Mouse (Mus musculus) CH12.LX (cell line): Measurements from ENCODE around the gene Mroh7. TPM values are rescaled to one million over a fixed set of nuclear protein-coding genes. Genes with fewer than 3 reads are reported as not detected.

Source experiments
- DNase-seq: peaks from one replicate; pipeline ENCODE4 v3.0.0-alpha.2; 2013; ENCODE audit errors: extremely low read depth
- H3K27ac ChIP-seq: 2 replicates; pipeline ENCODE4 v1.5.1; 2012; ENCODE audit warnings: low read depth, mild to moderate bottlenecking, control low read depth, moderate library complexity; ENCODE audit not compliant: insufficient read depth
- H3K27me3 ChIP-seq: replicated peaks from 2 replicates; pipeline ENCODE3; 2012; ENCODE audit warnings: inconsistent platforms
- H3K36me3 ChIP-seq, 2 experiments: replicated peaks in 1 of 2; 2 replicates each; pipeline versions ENCODE3 to v1.6.1; 2012; ENCODE audit warnings: inconsistent platforms in 1 of 2, low read length in 1 of 2, mild to moderate bottlenecking in 1 of 2, mixed read lengths in 1 of 2, moderate library complexity in 1 of 2; ENCODE audit not compliant: control insufficient read depth in 1 of 2, insufficient read depth in 1 of 2
- H3K4me1 ChIP-seq, 2 experiments: 2 replicates each; pipeline ENCODE4 v1.6.1; 2012; ENCODE audit warnings: inconsistent platforms in 1 of 2, moderate library complexity in 1 of 2; ENCODE audit not compliant: insufficient read depth in 2 of 2, control insufficient read depth in 1 of 2
- H3K4me2 ChIP-seq: 2 replicates; pipeline ENCODE4 v1.6.1; 2012; ENCODE audit warnings: low read depth, mild to moderate bottlenecking, control low read depth; ENCODE audit not compliant: poor library complexity, insufficient read depth, severe bottlenecking
- H3K4me3 ChIP-seq, 3 experiments: fragments of 150-350 bp in 1 of 3; sonication (generic) in 1 of 3; replicated peaks in 1 of 3; 2 replicates each; pipeline versions ENCODE3 to v1.5.1; 2011 to 2012; ENCODE audit warnings: low read depth in 2 of 3, low read length in 2 of 3, mild to moderate bottlenecking in 2 of 3, moderate library complexity in 2 of 3, control low read depth in 1 of 3, improper control_type of control experiment in 1 of 3, inconsistent platforms in 1 of 3, mixed read lengths in 1 of 3; ENCODE audit not compliant: poor library complexity in 1 of 3
- H3K79me2 ChIP-seq: replicated peaks from 2 replicates; pipeline ENCODE4 v1.6.1; 2012; ENCODE audit warnings: mild to moderate bottlenecking, moderate library complexity; ENCODE audit not compliant: control insufficient read depth, poor library complexity, insufficient read depth, severe bottlenecking; ENCODE audit errors: extremely low read depth
- H3K9ac ChIP-seq: 2 replicates; pipeline ENCODE4 v1.6.1; 2012; ENCODE audit warnings: low read depth, mild to moderate bottlenecking, control low read depth, moderate library complexity; ENCODE audit not compliant: insufficient read depth
- H3K9me3 ChIP-seq: replicated peaks from 2 replicates; pipeline ENCODE3; 2012; ENCODE audit warnings: low read length, inconsistent platforms, mixed read lengths
- CHD1 ChIP-seq: IDR thresholded peaks from 2 replicates; pipeline ENCODE4 v1.6.1; 2012; ENCODE audit warnings: low read depth, low read length, improper control_type of control experiment, inconsistent platforms
- E2F4 ChIP-seq: IDR thresholded peaks from 2 replicates; pipeline ENCODE4 v1.6.1; 2011; ENCODE audit warnings: low read depth, low read length, improper control_type of control experiment; ENCODE audit not compliant: insufficient replicate concordance
- ELF1 ChIP-seq: IDR thresholded peaks from 2 replicates; pipeline ENCODE4 v1.6.1; 2014; ENCODE audit warnings: low read depth, mild to moderate bottlenecking, inconsistent platforms, low read length, improper control_type of control experiment
- IRF4 ChIP-seq: IDR thresholded peaks from 2 replicates; pipeline ENCODE4 v1.6.1; 2014; ENCODE audit warnings: low read depth, mild to moderate bottlenecking, inconsistent platforms, low read length, improper control_type of control experiment
- JUN ChIP-seq: IDR thresholded peaks from 2 replicates; pipeline ENCODE4 v1.6.1; 2011; ENCODE audit warnings: low read depth, mild to moderate bottlenecking, low read length, improper control_type of control experiment, moderate library complexity; ENCODE audit not compliant: insufficient read depth
- KAT2A ChIP-seq: IDR thresholded peaks from 2 replicates; pipeline ENCODE4 v1.6.1; 2012; ENCODE audit warnings: low read length, improper control_type of control experiment, inconsistent platforms; ENCODE audit not compliant: insufficient replicate concordance
- MEF2A ChIP-seq: IDR thresholded peaks from 2 replicates; pipeline ENCODE4 v1.6.1; 2014; ENCODE audit warnings: low read depth, mild to moderate bottlenecking, inconsistent platforms, low read length, improper control_type of control experiment, borderline replicate concordance
- NRF1 ChIP-seq: IDR thresholded peaks from 2 replicates; pipeline ENCODE4 v1.6.1; 2014; ENCODE audit warnings: low read depth, mild to moderate bottlenecking, inconsistent platforms, low read length, improper control_type of control experiment, moderate library complexity
- POLR2AphosphoS2 ChIP-seq: IDR thresholded peaks from 2 replicates; pipeline ENCODE4 v1.6.1; 2011; ENCODE audit warnings: low read depth, low read length, improper control_type of control experiment
- RAD21 ChIP-seq: IDR thresholded peaks from 2 replicates; pipeline ENCODE4 v1.6.1; 2011; ENCODE audit warnings: low read depth, mild to moderate bottlenecking, low read length, improper control_type of control experiment, moderate library complexity
- SIN3A ChIP-seq: IDR thresholded peaks from 2 replicates; pipeline ENCODE4 v1.6.1; 2012; ENCODE audit warnings: low read length, improper control_type of control experiment, inconsistent platforms
- SMC3 ChIP-seq: IDR thresholded peaks from 2 replicates; pipeline ENCODE4 v1.6.1; 2011; ENCODE audit warnings: low read depth, low read length, improper control_type of control experiment
- TBP ChIP-seq: conservative IDR thresholded peaks from 2 replicates; pipeline ENCODE4 v1.6.1; 2011; ENCODE audit warnings: low read depth, low read length, improper control_type of control experiment
- TCF12 ChIP-seq: IDR thresholded peaks from 2 replicates; pipeline ENCODE4 v1.6.1; 2014; ENCODE audit warnings: low read depth, mild to moderate bottlenecking, inconsistent platforms, low read length, improper control_type of control experiment
- UBTF ChIP-seq: IDR thresholded peaks from 2 replicates; pipeline ENCODE4 v1.6.1; 2012; ENCODE audit warnings: low read depth, mild to moderate bottlenecking, inconsistent platforms, low read length, improper control_type of control experiment, moderate library complexity
- ZC3H11A ChIP-seq: IDR thresholded peaks from 2 replicates; pipeline ENCODE4 v1.6.1; 2012; ENCODE audit warnings: low read depth, mild to moderate bottlenecking, inconsistent platforms, low read length, improper control_type of control experiment
- ZMIZ1 ChIP-seq: IDR thresholded peaks from 2 replicates; pipeline ENCODE4 v1.6.1; 2012; ENCODE audit warnings: low read depth, mild to moderate bottlenecking, inconsistent platforms, low read length, improper control_type of control experiment
- ZNF384 ChIP-seq: IDR thresholded peaks from 2 replicates; pipeline ENCODE4 v1.6.1; 2012; ENCODE audit warnings: low read depth, low read length, improper control_type of control experiment, inconsistent platforms
- dilution Hi-C: fragments of 300-500 bp; cut with MboI; formaldehyde crosslinking; loops from 2 replicates; pipeline ENCODE4 v1.14.3; 2020; ENCODE audit warnings: low sequenced_read_pairs; ENCODE audit not compliant: extremely low pct_unique_long_range_greater_than_20kb, extremely low pct_ligation_motif_present
- in situ Hi-C: fragments of 300-500 bp; cut with MboI; formaldehyde crosslinking; loops from 3 replicates; pipeline ENCODE4 v1.14.3; 2019; ENCODE audit warnings: low sequenced_read_pairs, low pct_ligation_motif_present, low pct_unique_long_range_greater_than_20kb, mixed read lengths
- polyA plus RNA-seq: library from polyadenylated mRNA; unstranded; fragments of >175 nt; gene quantifications from 2 replicates; pipeline ENCODE4 v1.2.1, GENCODE M21; 2012; ENCODE audit warnings: low read depth; ENCODE audit not compliant: insufficient read length
- total RNA-seq, 2 experiments: library from RNA; depleted of rRNA; stranded (reverse); fragments of 300-350 nt in 1 of 2; fragments of >200 nt in 1 of 2; gene quantifications; 2 replicates each; pipeline ENCODE4 v1.2.3; 2012 to 2014

Mroh7 gene
- total and polyA plus RNA-seq, 3 experiments, result not detected

DNA sequence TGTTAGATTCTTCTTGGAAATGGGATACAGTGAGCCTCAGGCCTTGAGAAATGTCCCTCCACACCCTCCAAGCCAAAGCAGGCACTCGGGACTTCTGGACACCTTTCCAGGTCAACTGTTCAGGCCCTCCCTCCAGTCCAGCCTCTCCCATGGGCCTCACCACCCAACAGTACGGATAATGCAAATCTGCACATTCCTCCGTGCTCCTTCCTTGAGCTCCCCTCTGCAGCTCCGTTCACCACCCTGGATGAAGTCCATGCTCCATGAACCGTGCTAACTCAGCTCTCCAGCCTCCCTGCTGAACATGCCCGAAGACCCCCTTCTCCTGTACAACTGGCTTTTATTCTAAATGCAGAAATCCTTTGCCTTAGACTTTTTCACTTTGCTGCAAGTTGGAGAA, 66.0 kb downstream of the Mroh7 start:
- TF ChIP-seq NRF1 (no peak), IRF4 (no peak), ZNF384 (no peak), E2F4 (no peak), UBTF (no peak), KAT2A (no peak), POLR2AphosphoS2 (no peak)
- Histone ChIP-seq H3K4me2 (no peak overlapping the region), H3K27me3 (no peaks in the 10 kb centered on the region), H3K9me3 (no peaks in the 10 kb centered on the region), H3K9ac (no peak overlapping the region), H3K4me3 (no peak overlapping the region), H3K27ac (no peak overlapping the region), H3K4me1 (no peaks in the 10 kb centered on the region), H3K36me3 (peaks cover 92 to 100% of the 10 kb centered on the region in 2 experiments), H3K79me2 (no peaks in the 10 kb centered on the region)
- dilution Hi-C loops, result no loop called here
- in situ Hi-C loops, result no loop called here
- DNase-seq, result no peak

DNA sequence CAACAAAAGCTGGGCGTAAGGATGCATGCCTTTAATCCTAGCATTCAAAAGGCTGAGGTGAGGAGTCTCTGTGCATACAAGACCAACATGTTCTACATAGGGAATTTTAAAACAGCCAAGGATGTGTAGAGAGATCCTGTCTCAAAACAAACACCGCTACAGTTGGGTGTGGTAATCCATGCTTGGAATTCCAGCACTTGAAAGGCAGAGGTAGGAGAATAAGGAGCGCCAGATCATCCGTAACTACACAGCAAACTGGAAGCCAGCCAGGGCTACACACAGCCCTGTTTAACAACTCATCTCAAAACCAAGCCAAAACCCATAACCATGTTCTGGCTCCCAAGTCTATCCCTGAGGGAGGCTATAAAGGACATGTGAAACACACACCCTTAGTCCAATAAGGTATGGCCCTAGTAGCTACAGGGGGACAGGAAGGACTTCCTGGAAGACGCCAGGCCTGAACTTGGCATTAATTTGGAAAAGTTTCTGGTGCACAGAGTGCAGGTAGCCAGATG, 66.7 kb downstream of the Mroh7 start:
- dilution Hi-C loops (no loop called here), in situ Hi-C loops (no loop called here)
- peaks cover 94 to 100% of the 10 kb centered on the region in 2 experiments for H3K36me3 ChIP-seq
- TF ChIP-seq SMC3 (no peak), NRF1 (no peak), MEF2A (no peak), UBTF (no peak), SIN3A (no peak), ZMIZ1 (no peak), JUN (no peak), ZC3H11A (no peak), RAD21 (no peak), CHD1 (no peak), ELF1 (no peak), TBP (no peak), TCF12 (no peak)
- no peak overlapping the region for H3K27ac ChIP-seq
- no peaks in the 10 kb centered on the region for H3K4me1 ChIP-seq
- no peak overlapping the region for H3K4me2 ChIP-seq
- DNase-seq, result no peak
- no peaks in the 10 kb centered on the region for H3K79me2 ChIP-seq
- H3K9ac ChIP-seq, result no peak overlapping the region
- no peaks in the 10 kb centered on the region for H3K9me3 ChIP-seq
- no peak overlapping the region for H3K4me3 ChIP-seq
- no peaks in the 10 kb centered on the region for H3K27me3 ChIP-seq
